Mouse (Mus musculus): Measurements from ENCODE around the gene Sap25.

The Sap25 gene

GRCm38 (mm10) chr5:137654746-137655145 lies 13.6 kb downstream of the Sap25 start:
- no peak for ATAC-seq (ENCODE audit: insufficient number of reproducible peaks, low FRiP score, low TSS enrichment)

DNA sequence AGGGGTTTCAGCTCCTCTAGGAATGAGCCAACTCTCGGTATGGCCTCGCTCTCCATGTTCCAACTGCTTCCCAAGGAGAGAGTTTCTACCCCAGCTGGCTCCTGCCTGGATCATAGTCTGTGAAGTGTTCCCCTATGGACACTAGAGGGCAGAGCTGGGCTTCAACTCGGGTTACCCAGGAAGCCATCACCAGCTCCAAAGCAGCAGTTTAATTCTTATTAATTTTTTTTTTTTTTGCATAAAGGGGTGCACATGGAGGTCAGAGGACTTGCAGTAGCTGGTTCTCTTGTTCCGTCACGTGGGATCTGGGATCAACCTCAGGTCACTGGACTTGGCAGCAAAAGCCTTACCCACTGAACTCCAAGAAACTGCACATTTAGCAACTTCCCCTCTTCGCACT lies 15.8 kb downstream of the Sap25 start:
- peak; percentile 69; the same call in 1 of the 2 replicates for ATAC-seq (ENCODE audit: insufficient number of reproducible peaks, low FRiP score, low TSS enrichment)

GRCm38 (mm10) chr5:137660064-137660688 lies 19.0 kb downstream of the Sap25 start:
- ATAC-seq (ENCODE audit: insufficient number of reproducible peaks, low FRiP score, low TSS enrichment), result no peak

DNA sequence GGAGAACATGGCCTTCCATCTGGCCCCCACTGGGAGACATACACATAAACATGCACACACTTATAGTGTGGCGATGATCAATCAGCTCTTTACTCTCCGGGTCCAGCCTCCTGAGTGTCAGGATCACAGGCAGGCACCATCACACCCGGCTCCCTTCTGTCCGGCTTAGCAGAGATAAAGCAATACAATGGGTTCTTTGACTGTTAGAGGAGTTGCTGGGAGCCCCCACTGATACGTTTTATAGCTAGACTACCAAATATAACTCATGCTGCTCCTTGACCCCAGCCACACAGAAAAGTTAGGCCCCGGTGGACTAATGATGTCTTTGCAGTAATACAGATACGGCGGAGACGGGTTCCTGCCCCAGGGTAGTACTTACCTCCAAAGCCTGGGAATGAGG lies 21.9 kb downstream of the Sap25 start:
- no peak for ATAC-seq (ENCODE audit: insufficient number of reproducible peaks, low FRiP score, low TSS enrichment)

DNA sequence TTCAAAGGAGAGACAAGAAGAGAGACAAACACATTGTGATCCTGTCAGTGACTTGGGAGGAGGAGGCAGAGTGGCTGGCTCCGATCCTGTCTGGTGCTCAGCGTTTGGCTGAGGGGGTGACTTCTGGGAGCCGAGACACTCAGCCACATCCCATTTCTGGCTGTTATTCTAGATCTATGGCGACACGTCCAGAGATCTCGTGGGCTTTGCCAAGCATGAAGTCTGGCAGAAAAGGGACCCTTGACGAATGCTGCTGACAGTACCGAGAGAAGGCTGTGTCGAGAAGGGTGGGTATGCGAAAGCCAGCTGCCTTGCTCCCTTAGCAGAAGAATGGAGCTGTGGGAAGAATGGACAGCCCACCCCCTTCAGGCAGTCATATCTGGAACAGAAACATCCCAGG lies 27.8 kb downstream of the Sap25 start:
- no peak for ATAC-seq (ENCODE audit: insufficient number of reproducible peaks, low FRiP score, low TSS enrichment)

GRCm38 (mm10) chr5:137670240-137670639 lies 29.1 kb downstream of the Sap25 start:
- no peak for ATAC-seq (ENCODE audit: insufficient number of reproducible peaks, low FRiP score, low TSS enrichment)

- no peak for ATAC-seq (ENCODE audit: insufficient number of reproducible peaks, low FRiP score, low TSS enrichment)
Measured at GRCm38 (mm10) chr5:137671443-137672240, 30.5 kb downstream of the Sap25 start.

- ATAC-seq (ENCODE audit: insufficient number of reproducible peaks, low FRiP score, low TSS enrichment), result no peak
Measured at GRCm38 (mm10) chr5:137672361-137672760, 31.2 kb downstream of the Sap25 start.

DNA sequence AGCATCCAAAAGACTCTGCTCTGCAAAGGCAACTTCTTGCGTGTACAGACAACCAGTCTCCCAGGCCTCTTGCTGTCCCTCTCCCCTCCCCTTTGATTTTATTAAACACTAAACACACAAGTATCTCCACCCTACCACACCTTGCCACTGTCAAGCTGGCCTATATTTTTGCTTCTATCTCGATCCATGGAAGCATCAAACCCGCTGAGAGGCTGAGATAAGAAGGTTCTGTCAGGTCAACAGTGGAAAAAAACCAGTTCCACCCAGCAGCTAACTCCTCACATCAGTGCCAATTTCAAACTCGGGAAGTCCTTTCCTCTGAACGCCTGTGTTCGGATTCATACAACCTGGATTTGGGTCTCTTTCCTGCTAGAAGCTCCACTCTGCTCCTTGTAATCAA lies 31.9 kb downstream of the Sap25 start:
- no peak for ATAC-seq (ENCODE audit: insufficient number of reproducible peaks, low FRiP score, low TSS enrichment)

- ATAC-seq (ENCODE audit: insufficient number of reproducible peaks, low FRiP score, low TSS enrichment), result no peak
Measured at GRCm38 (mm10) chr5:137674786-137675185, 33.7 kb downstream of the Sap25 start.

DNA sequence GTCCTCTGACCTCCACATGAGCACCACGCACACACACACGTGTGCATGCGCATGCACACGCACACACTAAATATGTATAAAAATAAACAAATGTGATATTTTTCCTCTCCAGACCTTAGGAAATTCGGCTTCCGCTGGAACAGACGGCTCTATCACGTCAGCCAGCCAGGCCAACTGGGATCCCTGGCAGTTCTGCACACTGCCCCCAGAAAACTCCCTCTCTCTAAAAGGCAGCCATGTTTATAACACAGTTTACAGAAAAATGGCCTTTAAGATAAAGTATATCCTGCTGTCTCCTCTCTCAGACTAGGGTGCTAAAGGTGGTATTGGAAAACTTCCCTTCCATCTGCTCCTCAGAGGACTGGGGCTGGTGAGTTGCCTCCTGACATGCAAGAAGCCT lies 36.7 kb downstream of the Sap25 start:
- ATAC-seq (ENCODE audit: insufficient number of reproducible peaks, low FRiP score, low TSS enrichment), result no peak

DNA sequence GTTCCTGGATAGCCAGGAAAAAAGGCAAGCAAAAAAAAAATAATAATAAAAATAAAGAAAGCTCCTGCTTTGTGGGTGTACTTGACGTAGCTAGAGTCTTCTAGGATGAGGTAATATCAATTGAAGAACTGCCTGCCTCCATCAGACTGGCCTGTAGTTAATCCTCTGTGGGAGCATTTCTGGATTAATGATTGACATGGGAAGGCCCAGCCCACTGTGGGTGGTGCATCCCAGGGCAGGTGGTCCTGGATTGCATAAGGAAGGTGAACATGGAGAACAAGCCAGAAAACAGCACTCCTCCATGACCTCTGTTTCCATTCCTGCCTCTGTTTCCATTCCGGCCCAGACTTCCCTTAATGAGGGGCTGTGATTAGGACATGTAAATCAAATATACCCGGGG lies 37.6 kb downstream of the Sap25 start:
- no peak for ATAC-seq (ENCODE audit: insufficient number of reproducible peaks, low FRiP score, low TSS enrichment)

DNA sequence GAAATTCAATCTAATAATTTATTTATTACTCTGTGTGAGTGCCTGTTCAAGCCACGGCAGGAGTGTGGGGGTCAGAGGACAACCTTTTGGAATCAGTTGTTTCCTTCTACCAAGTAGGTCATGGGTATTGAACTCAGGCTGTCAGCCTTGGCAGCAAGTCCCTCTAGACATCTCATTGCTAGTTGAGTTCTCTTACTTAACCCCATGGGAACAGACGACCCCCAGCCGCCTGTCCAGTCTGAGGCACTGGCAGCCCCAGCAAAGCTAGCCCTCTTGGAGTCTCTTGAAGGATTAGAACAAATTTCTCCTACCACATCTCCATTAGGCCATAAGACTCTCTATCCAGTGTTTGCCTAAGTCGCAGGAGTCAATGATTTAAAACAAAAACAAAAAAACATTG lies 38.6 kb downstream of the Sap25 start:
- ATAC-seq (ENCODE audit: insufficient number of reproducible peaks, low FRiP score, low TSS enrichment), result no peak

DNA sequence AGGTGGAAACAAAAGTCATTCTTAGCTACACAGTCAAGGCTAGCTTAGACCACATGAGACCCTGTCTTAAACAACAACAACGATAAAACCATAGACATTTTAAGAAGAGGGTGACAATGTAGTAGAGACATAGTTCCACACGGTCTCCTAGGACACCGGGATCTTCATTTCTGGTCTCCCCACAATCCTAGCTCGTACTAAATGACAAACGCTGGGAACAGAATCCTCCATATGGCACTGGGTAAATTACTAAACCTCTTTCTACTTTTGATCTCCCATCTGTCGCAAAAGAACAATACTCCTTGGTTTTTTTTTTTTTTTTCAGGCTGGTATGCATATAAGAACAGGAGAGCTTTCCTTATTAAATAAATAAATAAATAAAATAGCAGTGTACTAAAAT lies 41.4 kb downstream of the Sap25 start:
- no peak for ATAC-seq (ENCODE audit: insufficient number of reproducible peaks, low FRiP score, low TSS enrichment)

DNA sequence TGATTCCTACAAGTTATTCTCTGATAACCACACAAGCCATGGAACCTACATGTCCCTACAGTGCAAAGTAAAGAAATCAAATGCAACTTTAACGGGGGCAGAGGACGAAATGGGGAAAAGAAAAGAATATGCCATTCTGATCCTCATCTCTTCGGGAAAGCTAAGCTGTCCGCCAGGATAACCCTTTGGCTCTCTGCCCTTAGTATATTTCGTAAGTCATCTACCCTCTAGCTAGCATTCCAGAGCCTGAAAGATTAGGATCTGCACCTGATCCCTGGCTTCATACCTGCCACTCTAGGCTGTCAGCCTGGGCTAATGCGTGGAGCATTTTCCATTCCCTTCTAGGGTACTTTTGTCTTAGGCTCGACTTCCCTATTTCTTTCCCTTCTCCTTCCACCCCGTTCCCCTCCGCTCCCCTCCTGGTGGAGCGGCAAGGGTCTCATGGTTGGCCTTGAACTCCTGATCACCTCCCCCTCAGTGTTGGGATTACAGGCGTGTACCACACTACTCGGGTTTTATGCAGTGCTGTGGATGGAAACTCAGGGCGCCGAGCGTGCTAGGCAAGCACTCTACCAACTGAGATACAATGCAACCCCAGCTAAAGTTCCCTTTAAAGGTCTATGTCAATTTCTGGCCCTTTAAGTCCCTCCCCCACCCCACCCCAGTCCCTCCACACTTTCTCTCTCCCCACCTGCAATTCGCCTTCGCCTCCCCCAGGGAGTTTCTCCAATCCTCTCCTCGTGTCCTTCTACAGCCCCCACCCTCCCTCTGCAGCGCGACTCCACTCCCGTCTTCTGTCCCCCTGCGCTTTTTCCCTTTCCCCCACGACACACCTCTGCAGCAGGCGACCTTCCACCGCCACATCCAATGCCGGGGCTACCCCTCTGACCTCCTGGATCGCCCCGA lies 42.5 kb downstream of the Sap25 start:
- no peak for ATAC-seq (ENCODE audit: insufficient number of reproducible peaks, low FRiP score, low TSS enrichment)

DNA sequence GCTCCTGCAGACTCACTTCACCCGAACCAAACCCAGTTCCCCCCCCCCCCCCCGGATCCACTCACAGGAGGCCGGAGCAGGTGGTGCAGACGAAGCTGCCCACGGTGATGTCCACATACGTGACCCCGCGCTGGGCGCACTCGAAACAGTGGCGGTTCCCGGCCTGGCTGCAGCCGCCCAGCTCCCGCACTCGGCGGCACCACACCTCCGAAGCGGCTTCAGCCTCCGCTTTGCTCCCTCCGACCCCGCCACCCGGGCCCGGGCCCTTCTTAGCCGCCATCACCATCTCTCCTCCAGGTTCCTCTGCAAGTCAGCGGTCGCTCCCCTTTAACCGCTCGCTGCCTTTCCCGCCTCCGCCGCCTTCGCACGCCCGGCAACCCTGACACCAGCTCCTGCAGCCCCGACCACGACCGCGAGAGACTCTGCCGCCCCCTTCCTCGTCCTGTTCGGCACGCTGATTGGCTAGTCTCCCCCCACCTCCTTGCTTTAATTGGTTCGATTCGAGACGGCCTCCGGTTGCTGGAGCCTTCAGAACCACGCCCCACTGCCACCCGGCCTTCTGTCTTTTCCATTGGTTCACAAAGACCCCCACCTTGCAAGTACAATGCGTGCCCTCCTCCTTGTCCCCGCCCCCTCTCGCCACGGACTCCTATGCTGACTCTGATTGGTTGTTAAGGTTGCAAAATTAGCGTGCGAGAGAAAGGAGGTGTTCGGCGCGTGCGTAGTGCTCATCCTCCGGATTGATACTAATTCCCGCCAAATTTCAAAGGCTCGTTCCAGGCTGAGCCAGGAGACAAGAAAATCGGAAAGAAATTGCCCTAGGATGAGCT lies 43.4 kb downstream of the Sap25 start, which contains the start of gene Agfg2:
Agfg2 (minus strand) TSS at position 433 of the 830 bp plus-strand sequence.
- peak; percentile 99 for ATAC-seq (ENCODE audit: insufficient number of reproducible peaks, low FRiP score, low TSS enrichment)

GRCm38 (mm10) chr5:137685653-137686052 lies 44.5 kb downstream of the Sap25 start:
- ATAC-seq (ENCODE audit: insufficient number of reproducible peaks, low FRiP score, low TSS enrichment), result no peak

GRCm38 (mm10) chr5:137686127-137686790 lies 45.1 kb downstream of the Sap25 start:
- no peak for ATAC-seq (ENCODE audit: insufficient number of reproducible peaks, low FRiP score, low TSS enrichment)

DNA sequence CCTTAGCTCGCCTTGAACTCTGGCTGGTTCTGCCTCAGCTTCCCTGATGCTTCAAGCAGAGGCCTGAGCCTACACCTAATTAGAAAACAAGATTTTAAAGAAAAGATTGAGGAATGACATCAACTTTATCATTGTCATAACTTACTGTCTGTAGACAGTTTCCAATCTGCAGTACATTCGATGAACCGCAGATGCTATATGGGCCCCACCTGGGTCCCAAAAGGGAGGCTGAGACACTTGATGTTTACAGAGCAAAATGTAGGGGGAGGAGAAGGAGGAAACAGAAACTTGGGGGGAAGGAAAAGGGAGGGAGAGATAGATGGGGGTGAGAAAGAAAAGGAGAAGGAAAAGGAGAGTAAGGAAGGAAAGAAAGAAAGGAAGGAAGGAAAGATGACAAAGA lies 48.8 kb downstream of the Sap25 start:
- ATAC-seq (ENCODE audit: insufficient number of reproducible peaks, low FRiP score, low TSS enrichment), result no peak

DNA sequence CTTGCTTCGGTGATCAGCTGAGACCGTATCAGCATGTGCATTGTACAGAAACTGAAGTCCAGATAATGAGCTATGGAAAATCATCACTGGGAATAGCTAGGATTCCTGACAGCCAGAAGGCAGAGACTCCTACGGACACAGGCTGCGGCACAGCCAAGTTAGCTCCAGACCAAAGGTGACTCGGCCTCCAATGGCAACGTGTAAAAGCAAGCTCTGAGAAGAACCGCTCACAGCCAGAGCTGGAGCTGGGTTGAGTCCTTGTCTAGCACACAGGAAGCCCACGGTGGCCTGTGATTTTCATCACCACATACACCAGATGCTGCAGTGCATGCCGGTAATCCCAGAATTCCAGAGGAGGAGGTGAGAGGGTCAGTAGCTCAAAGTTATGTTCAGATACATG lies 49.4 kb downstream of the Sap25 start:
- no peak for ATAC-seq (ENCODE audit: insufficient number of reproducible peaks, low FRiP score, low TSS enrichment)

Measured in cerebellum, adult (tissue).